Mouse (Mus musculus) hindbrain, embryonic 11.5 days (tissue): ENCODE data around the gene Nhlrc2. TPM values are rescaled to one million over a fixed set of nuclear protein-coding genes. Genes with fewer than 3 reads are reported as not detected.

Experiments
- ATAC-seq: fragments of 200-750 bp; cut with Nextera tagmentation; 2 replicates; pipeline ENCODE4 v1.8.0; 2017; ENCODE audit warnings: mild to moderate bottlenecking, moderate TSS enrichment, moderate library complexity; ENCODE audit not compliant: low FRiP score
- DNase-seq: peaks from one replicate; pipeline ENCODE4 v3.0.0-alpha.2; 2015; ENCODE audit warnings: low spot score
- H3K27ac ChIP-seq: fragments of 300-500 bp; sonication (generic); 2 replicates; pipeline ENCODE4 v1.5.1; 2014; ENCODE audit warnings: mild to moderate bottlenecking, low read depth, low read length
- H3K27me3 ChIP-seq: fragments of 300-500 bp; sonication (generic); 2 replicates; pipeline ENCODE4 v1.6.1; 2014; ENCODE audit warnings: mild to moderate bottlenecking, low read length, moderate library complexity, mixed read lengths; ENCODE audit not compliant: control insufficient read depth, insufficient read depth
- H3K36me3 ChIP-seq: fragments of 300-500 bp; sonication (generic); 2 replicates; pipeline ENCODE4 v1.6.1; 2014; ENCODE audit warnings: mild to moderate bottlenecking, low read length, moderate library complexity, mixed read lengths; ENCODE audit not compliant: control insufficient read depth, insufficient read depth
- H3K4me1 ChIP-seq: fragments of 300-500 bp; sonication (generic); replicated peaks from 2 replicates; pipeline ENCODE4 v1.6.1; 2014; ENCODE audit warnings: low read length, mixed read lengths; ENCODE audit not compliant: control insufficient read depth, insufficient read depth
- H3K4me2 ChIP-seq: fragments of 300-500 bp; sonication (generic); replicated peaks from 2 replicates; pipeline ENCODE4 v1.6.1; 2014; ENCODE audit warnings: mild to moderate bottlenecking, low read depth, low read length
- H3K4me3 ChIP-seq: fragments of 300-500 bp; sonication (generic); 2 replicates; pipeline ENCODE4 v1.5.1; 2014; ENCODE audit warnings: low read depth, low read length
- H3K9ac ChIP-seq: fragments of 300-500 bp; sonication (generic); 2 replicates; pipeline ENCODE4 v1.6.1; 2014; ENCODE audit warnings: low read depth, low read length
- H3K9me3 ChIP-seq: fragments of 300-500 bp; sonication (generic); 2 replicates; pipeline ENCODE4 v1.6.1; 2016; ENCODE audit warnings: low read length; ENCODE audit not compliant: control insufficient read depth
- WGBS: fragments of 180-500 bp; shearing (Covaris S2); extraction: QIAGEN DNeasy Blood & Tissue Kit; methylation state at CpG from one replicate; pipeline ENCODE4 v1.1.7; 2014; 5-methylcytosine and 5-hydroxymethylcytosine counted together
- polyA plus RNA-seq: library from polyadenylated mRNA; unstranded; fragments of >200 nt; fragmentation: Nextera tagmentation; extraction: Ambion mirVana; gene quantifications from 2 replicates; pipeline ENCODE4 v1.2.1, GENCODE M21; 2014

Gene Nhlrc2
- polyA plus RNA-seq, 1 experiment from 2014 or later = 14.4 TPM

DNA sequence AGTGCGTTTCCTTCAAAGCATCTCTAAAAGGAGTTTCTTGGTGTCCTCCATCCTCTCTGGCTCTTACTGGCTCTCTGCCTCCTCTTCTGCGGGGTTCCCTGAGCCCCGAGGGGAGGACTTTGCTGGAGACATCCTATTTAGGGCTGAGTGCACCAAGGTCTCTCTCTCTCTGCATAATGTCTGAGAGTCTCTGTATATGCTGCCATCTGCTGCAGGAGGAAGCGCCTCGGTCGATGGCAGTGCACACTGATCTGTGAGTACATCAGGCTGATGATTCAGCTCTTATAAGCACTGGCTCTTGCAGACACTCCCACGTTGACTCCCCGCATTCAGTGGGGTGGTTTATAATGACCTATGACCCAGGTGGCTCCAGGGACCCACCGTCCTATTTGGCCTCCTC, 70.8 kb downstream of the Nhlrc2 start:
- ATAC-seq (no peak), DNase-seq (no peak)
- 73% methylated on average over 9 of the region's 9 CpGs for WGBS

DNA sequence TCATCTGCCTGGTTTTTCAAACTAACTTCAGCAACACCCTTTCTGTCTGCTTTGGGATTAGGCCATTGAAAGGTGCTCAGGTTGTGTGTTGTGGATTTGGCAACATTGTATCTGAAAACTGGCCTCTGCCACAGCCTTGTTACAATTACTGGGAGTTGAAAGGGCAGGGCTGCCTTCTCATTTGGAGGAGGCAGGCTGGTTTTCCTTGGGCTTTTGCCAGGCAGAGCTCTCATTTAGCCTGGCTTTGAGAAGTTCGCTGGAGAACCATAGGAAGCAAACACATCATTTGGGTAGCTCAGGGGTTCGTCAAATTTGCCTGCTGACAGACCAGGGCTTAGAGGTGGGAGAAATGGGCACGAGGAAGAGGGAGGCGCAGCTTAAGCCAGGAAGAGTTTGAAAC, 71.5 kb downstream of the Nhlrc2 start:
- Histone ChIP-seq H3K27me3 (no peaks in the 10 kb centered on the region), H3K9me3 (no peaks in the 10 kb centered on the region), H3K4me1 (0 out of 2 replicates have a peak, but pooled peaks cover 2% of the 10 kb centered on the region), H3K27ac (no peak overlapping the region), H3K9ac (no peak overlapping the region), H3K36me3 (no peaks in the 10 kb centered on the region), H3K4me3 (no peak overlapping the region), H3K4me2 (no peak overlapping the region)
- DNase-seq (no peak), ATAC-seq (no peak)
- 85% methylated on average over 4 of the region's 4 CpGs for WGBS

More for the DNA sequence above, 70.8 kb downstream of the Nhlrc2 start:
- H3K27me3 ChIP-seq = no peaks in the 10 kb centered on the region
- H3K27ac ChIP-seq = no peak overlapping the region
- no peak overlapping the region for H3K4me3 ChIP-seq
- no peaks in the 10 kb centered on the region for H3K36me3 ChIP-seq
- no peaks in the 10 kb centered on the region for H3K9me3 ChIP-seq
- H3K9ac ChIP-seq = no peak overlapping the region
- no peak overlapping the region for H3K4me2 ChIP-seq
- 0 out of 2 replicates have a peak, but pooled peaks cover 2% of the 10 kb centered on the region for H3K4me1 ChIP-seq

DNA sequence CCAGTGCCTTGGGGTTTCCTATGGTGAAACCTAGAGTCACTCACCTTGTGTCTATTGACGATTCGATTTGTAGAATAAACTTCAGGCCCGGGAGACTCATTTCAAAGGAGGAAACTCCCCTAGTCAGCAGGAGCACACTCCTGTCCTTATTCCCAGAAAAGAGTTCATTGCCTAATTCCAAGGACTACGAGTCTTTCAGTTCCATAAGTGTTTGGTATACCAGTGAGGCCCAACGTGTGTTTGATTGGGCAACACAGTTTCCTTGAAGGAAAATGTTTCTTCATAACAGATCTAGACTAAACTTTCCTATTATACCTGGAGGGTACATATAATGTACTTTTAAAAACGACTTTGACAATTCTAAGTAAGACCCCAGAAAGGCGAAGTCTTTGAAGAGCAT, 73.8 kb downstream of the Nhlrc2 start:
- Histone ChIP-seq H3K4me2 (no peak overlapping the region), H3K4me1 (0 out of 2 replicates have a peak, but pooled peaks cover 2% of the 10 kb centered on the region), H3K27ac (no peak overlapping the region), H3K27me3 (no peaks in the 10 kb centered on the region), H3K4me3 (no peak overlapping the region), H3K9ac (no peak overlapping the region), H3K9me3 (no peaks in the 10 kb centered on the region), H3K36me3 (no peaks in the 10 kb centered on the region)
- 86% methylated on average over 7 of the region's 7 CpGs for WGBS
- no peak for ATAC-seq
- no peak for DNase-seq

DNA sequence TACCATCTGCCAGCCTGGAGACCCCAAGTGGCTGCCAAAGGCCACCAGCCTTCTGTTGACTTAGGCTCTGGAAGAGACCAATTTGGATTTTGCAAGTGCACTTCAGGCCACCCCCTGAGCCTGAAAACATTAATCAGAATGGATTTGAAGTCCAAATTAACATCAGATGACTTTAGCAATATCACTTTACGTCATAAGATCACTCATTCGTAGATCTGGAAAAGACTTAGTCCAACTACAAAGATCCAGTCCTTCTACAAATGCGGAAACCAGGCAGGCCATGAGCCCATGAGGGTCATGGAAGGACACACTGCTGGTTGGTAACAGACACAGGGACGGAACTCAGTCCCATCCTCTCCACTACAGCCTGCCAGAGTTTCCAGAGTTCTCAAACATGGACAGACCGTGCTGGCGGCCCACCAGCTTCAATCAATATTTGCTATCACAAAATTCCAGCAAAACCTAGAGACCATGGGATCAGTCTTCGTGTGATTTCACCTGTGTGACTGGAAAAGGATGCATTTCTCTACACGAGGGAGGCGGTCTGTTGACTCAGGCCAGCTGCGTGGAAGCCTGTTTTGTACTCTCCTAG, 79.9 kb downstream of the Nhlrc2 start:
- Histone ChIP-seq H3K36me3 (no peaks in the 10 kb centered on the region), H3K4me2 (no peak overlapping the region), H3K4me1 (no peaks in the 10 kb centered on the region), H3K27ac (no peak overlapping the region), H3K4me3 (no peak overlapping the region), H3K9ac (no peak overlapping the region), H3K27me3 (no peaks in the 10 kb centered on the region), H3K9me3 (no peaks in the 10 kb centered on the region)
- no peak for DNase-seq
- 89% methylated on average over 10 of the region's 10 CpGs for WGBS
- ATAC-seq = no peak

DNA sequence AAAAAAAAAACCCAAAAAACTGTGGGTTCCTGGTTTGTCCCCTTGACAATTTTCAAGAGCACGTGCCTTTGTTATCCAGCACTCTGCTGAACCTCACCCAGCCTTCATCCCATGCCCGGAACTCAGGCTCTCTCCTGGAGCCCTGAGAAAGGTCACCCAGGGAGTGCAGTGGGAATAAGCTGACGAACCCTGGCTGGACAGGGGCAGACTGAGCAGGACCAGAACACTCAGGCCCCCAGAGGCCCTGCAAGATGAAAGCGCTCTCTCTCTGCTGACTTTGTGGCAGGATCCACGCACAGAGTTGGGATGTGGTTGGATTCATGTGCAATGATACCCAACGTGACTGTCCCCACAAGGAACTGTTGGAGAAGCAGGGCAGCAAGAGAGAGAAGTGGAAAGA, 81.6 kb downstream of the Nhlrc2 start:
- 79% methylated on average over 6 of the region's 6 CpGs for WGBS
- H3K4me1 ChIP-seq = no peaks in the 10 kb centered on the region
- H3K27ac ChIP-seq = no peak overlapping the region
- H3K4me2 ChIP-seq = no peak overlapping the region
- no peak overlapping the region for H3K4me3 ChIP-seq
- no peaks in the 10 kb centered on the region for H3K9me3 ChIP-seq
- DNase-seq (no peak), ATAC-seq (no peak)
- no peaks in the 10 kb centered on the region for H3K27me3 ChIP-seq
- H3K9ac ChIP-seq = no peak overlapping the region
- no peaks in the 10 kb centered on the region for H3K36me3 ChIP-seq

DNA sequence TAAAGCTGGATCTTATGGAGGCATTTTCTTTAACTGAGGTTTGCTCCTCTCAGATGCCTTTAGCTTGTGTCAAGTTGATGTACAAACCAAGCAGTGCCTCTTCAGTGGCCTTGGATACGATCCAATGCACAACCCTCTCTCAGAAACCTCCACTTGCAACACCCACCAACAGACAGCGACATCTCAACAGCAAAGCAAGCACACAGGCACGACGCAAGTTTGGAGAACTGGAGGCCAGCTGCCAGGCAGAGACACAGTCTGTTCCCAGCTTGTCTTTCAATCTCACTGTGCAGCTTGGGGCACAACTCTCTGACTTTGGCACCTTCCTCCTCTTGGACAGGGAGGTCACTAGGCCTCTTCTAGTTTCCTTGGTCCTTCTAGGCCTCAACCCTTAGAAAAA, 83.0 kb downstream of the Nhlrc2 start:
- no peak for DNase-seq
- H3K9ac ChIP-seq = no peak overlapping the region
- 93% methylated on average over 4 of the region's 4 CpGs for WGBS
- H3K9me3 ChIP-seq = no peaks in the 10 kb centered on the region
- H3K27ac ChIP-seq = no peak overlapping the region
- no peaks in the 10 kb centered on the region for H3K27me3 ChIP-seq
- no peak for ATAC-seq
- H3K36me3 ChIP-seq = no peaks in the 10 kb centered on the region
- H3K4me1 ChIP-seq = no peaks in the 10 kb centered on the region
- H3K4me3 ChIP-seq = no peak overlapping the region
- no peak overlapping the region for H3K4me2 ChIP-seq

DNA sequence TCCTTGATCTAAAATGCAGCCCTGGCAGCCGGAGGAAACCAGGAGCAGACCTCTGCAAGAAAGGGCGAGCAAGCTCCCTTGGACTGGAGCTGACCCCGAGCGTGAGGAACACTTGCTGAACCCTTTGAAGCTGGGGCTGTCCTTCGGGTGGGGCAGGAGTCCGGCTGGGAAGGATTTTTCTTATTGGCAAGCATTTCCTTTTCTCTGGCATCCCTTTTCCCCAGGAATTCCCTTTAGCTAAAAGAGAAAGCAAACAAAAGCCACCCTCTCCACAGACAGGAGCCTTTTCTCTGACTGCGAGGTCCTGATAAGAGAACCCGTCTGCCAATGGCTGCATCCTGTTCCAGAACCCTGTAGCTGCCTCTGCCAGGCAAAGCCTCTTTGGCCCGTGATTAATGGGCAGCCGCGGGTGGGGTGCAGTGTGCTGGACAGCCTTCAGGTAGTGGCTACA, 83.4 kb downstream of the Nhlrc2 start:
- WGBS = 58% methylated on average over 11 of the region's 11 CpGs
- ATAC-seq (no peak), DNase-seq (no peak)
- H3K4me1 ChIP-seq = no peaks in the 10 kb centered on the region
- H3K36me3 ChIP-seq = no peaks in the 10 kb centered on the region
- H3K4me3 ChIP-seq = no peak overlapping the region
- H3K4me2 ChIP-seq = no peak overlapping the region
- H3K9ac ChIP-seq = no peak overlapping the region
- H3K27ac ChIP-seq = no peak overlapping the region
- no peaks in the 10 kb centered on the region for H3K9me3 ChIP-seq
- H3K27me3 ChIP-seq = no peaks in the 10 kb centered on the region

DNA sequence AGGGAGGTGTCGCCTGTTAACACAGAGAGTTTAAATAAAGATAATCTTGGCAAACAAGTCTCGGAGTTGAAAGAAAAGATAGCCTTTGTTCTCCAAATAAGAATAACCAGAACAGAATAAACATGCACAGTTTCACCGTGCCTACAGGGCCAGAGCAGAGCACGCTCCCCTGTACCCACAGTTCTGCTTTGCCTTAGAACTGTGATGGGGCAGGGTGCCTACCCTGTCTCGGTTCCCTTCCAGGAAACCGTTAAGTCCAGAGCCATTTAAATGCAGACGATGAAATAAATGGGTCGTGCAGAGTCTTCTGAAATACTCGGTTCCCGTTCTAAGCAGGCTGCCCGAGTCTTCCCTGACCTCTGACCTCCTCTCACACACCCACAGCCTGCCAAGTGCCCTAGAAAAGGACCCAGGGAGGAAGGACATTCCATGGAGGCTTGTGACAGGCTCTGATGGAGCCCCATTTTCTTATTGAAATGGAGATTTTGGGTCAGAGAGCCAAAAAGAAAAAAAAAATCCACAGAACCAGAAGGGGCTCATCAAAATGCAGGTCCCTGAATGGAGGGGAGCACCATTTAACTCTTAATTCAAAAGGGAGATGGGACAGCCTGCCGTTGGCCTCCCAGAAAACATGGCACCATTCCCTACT, 89.1 kb downstream of the Nhlrc2 start:
- no peak overlapping the region for H3K4me3 ChIP-seq
- no peaks in the 10 kb centered on the region for H3K9me3 ChIP-seq
- no peak overlapping the region for H3K27ac ChIP-seq
- DNase-seq (no peak), ATAC-seq (no peak)
- no peaks in the 10 kb centered on the region for H3K36me3 ChIP-seq
- no peaks in the 10 kb centered on the region for H3K4me1 ChIP-seq
- H3K27me3 ChIP-seq = no peaks in the 10 kb centered on the region
- no peak overlapping the region for H3K4me2 ChIP-seq
- 47% methylated on average over 12 of the region's 12 CpGs for WGBS
- H3K9ac ChIP-seq = no peak overlapping the region

DNA sequence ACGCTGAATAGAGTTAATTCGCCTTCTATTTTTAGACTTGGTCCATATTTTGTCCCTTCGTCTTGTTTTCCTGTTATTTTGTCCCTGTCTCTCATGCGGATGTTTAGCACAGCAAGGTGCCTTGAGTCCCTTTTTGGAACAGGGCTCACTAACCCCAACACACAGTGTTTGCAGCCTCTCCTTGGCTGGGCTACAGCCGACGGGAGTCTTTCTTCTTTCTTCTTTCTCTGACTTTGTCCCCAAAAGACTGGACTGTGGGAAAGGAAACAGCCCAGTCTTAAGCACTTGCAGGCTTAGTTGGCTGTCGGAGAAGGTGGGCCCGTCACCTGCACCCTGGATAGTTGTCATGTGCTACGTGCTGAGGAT, 89.6 kb downstream of the Nhlrc2 start:
- no peak overlapping the region for H3K9ac ChIP-seq
- H3K9me3 ChIP-seq = no peaks in the 10 kb centered on the region
- WGBS = 67% methylated on average over 9 of the region's 9 CpGs
- H3K27ac ChIP-seq = no peak overlapping the region
- H3K4me2 ChIP-seq = no peak overlapping the region
- no peaks in the 10 kb centered on the region for H3K4me1 ChIP-seq
- no peak for DNase-seq
- H3K36me3 ChIP-seq = no peaks in the 10 kb centered on the region
- no peaks in the 10 kb centered on the region for H3K27me3 ChIP-seq
- no peak for ATAC-seq
- H3K4me3 ChIP-seq = no peak overlapping the region
